Mouse (Mus musculus) adrenal gland, adult 8-10 months (tissue): ENCODE data around the gene Uqcc2. TPM values are rescaled to one million over a fixed set of nuclear protein-coding genes. Genes with fewer than 3 reads are reported as not detected.

ENCODE experiments used
- DNase-seq: peaks from one replicate; pipeline ENCODE4 v3.0.0; 2022
- total RNA-seq, 4 experiments: library from RNA; stranded (reverse); gene quantifications; 2 replicates each; pipeline ENCODE4 v1.2.4; 2022

The Uqcc2 gene
- total RNA-seq, 4 experiments from 2014 or later: 252 to 380 (median 304) TPM

DNA sequence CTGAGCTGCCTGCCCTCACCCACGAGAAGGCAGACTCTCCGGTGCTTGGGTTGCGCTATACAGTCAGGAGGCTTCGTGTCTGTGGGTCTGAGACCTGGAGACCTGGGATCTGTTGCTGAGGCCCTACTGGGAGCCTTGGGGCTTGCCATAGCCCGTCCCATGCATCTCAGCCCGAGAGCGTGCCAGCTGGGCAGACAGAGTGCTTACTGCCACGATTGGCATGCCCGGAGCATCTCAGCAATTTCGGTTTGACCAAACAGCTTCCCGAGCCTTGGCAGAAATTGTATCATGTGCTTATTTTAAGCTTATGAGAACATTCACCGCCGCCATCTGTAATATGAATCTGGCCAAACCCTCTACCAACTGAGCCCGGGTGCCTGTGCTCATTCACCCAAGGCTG lies 20.5 kb upstream of the Uqcc2 start:
- no peak for DNase-seq

DNA sequence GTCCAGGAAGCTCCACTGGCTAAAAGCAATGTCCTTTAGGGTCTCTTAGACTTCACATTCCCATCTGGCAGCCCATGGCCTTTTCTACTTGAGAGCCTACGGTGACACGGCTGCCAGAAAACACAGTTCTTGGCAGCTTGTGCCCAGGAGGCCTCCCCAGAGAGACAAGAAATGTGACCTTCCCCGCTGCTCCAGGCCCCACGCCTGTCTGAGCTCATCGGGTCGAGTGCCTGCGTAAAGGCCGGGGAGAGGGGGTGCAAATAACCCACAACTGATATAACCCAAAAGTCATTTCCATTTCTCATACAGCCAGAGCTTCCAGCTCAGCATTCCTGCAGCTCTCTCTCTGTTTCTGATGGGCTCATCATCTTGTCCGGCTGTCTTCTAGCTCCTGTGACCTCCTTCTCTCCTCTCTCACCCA lies 20.1 kb upstream of the Uqcc2 start:
- peak; percentile 80 for DNase-seq

DNA sequence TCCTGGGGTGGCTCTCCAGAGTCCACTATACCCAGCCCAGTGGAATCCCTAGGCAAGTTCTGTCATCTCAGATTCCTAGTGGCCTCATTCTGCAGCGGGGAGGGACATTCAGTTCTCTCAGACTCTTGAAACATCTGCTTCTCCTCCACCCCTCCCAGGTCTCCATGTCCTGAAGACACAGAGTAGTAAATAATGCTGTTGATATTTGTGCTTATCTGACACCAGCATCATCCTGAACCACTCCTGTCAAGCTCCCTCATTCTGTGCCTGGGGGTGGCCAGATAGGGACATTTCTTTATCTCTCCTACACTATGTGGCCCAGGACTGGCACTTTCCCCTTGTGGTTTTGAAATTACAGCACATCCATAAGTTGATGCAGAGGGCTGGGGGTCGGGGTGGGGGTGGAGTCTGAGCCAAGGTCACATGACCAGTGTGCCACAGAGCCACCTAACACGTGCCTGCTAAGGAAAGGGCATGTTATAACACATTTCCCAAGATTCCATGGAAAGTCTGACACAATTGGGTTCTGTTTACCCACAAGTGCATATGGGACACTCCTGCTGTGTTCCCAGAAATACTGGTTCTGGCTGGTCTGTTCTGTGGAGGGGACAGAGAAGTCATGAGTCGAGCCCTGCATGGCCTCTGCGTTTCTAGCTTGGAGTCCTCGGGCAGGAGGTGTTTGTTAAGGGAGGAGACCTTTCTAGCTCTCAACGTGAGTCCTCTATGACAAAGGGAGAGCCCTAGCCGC lies 19.4 kb upstream of the Uqcc2 start:
- DNase-seq: no peak

DNA sequence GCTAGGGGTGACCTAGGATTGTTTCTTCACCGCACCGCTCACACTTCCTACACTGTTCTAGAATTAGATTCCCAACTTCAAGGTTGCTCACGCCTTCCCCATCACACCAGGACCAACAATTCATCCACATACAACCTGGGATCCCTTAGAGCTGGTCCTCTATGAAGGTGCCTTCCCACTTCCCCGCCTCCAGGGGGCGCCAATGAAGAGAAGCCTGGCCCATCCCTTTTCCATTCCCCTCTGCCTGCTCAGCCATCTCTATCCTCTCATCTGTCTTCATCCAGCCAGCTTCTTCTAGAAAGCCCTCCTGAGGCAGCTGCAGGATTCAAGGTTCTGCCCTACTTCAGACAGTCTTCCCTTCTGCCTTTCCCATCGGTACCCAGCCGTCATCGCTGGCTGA lies 17.7 kb upstream of the Uqcc2 start:
- DNase-seq: no peak

DNA sequence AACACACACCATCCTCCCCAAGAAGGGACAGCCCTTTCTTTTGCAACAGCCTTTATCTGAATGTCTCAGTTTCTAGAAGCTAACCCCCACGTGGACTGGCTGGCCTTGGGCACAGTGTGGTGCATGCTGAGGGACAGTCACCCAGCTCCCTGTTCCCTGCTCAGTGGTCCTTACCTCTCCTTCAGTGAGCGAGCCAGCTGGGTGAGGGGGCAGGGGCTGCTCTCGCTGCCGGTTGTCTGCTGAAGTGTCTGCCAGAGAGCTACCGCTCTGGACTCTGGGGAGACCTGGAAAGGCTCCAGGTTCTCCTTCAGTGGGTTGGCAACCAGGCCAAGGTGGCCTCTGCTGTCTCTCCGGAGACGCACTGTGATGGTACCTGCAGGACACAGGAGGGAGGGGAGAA lies 17.2 kb upstream of the Uqcc2 start:
- DNase-seq: peak; percentile 55

DNA sequence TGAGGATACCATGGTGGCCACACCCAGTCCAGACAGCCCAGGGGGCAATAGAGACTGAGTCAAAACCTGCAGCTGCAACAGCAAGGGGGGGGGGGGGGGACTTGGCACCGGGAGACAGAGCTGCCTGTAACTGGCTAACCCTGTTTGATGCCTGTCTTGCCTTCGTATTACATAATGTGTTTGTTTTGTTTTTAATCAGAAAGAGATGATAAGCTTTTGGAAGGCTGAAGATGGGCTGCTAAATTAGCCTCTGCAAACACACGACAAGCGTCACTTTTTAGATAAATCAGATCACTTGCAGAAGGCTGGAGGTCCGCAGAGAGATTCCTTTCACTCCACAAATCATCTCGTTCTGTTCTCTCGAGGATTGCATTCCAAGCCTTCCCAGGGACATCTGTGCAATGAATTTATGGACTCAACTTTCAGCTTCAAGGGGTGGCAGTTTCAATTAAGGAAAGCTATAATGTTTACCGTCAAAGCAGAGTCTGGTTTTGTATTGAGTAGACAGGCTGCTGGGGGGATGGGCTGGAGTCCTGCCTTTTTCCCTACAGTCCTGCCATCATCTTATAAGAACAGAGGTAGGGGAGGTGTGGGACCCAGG lies 12.7 kb upstream of the Uqcc2 start:
- DNase-seq: no peak

DNA sequence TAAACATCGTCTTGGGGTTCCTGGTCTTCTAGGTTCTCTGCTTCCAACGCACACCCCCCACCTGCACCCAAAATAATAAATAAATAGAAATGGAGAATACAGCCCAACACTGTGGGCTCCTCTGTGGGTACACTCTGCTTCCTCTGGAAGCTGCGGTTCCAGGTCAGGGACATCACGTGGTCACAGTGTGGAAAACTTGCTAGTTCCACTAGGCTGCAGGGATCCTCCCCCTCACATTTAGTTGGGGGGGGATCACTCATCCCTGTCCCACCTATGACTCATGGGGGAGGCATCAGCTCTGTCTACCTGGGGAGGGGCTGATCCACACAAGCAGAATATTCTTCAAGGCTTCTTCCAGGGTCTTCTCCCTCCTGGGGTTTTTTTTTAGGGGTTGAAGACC lies 10.4 kb upstream of the Uqcc2 start:
- no peak for DNase-seq

DNA sequence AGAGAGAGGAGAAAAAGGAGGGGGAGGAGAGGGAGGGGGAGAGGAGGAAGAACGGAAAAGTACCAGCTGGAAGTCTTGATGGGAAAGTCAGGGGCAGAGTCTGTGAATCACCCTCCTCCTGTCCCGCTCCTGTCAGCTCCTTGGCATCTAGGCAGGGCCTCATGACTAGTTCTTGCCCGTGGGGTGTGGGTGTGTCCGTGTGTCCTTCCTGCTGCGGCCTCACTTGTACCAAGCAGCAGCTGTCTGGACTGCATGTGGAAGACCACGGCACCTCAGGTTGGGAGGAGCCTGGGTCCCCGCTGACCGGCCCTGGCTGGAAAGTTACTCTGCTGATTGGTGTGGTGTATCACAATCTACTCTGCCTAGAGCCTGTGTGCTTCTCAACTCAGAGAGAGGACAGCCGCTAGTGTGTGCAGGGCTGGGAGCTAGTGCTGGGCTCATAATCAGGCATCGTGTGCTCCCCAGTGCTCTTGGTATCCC lies 8.3 kb upstream of the Uqcc2 start:
- peak; percentile 77 for DNase-seq

DNA sequence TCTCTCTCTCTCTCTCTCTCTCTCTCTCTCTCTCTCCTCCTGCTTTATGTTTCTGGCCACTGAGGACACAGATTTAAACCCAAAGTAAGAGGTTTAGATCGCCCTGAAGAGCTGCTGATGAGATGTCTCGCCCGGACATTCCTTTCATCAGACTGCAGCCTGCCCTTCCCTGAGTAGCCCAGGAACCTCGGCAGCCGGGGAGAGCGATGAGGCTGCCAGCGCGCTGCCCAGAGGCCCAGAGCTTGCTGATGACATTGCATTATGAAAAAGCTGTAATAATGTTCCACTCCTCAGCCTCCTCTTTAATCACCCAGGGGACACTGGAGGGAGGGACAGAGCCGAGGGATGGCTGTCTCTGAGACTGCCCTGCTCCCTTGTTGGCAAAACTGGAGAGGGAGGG lies 6.5 kb upstream of the Uqcc2 start:
- no peak for DNase-seq

DNA sequence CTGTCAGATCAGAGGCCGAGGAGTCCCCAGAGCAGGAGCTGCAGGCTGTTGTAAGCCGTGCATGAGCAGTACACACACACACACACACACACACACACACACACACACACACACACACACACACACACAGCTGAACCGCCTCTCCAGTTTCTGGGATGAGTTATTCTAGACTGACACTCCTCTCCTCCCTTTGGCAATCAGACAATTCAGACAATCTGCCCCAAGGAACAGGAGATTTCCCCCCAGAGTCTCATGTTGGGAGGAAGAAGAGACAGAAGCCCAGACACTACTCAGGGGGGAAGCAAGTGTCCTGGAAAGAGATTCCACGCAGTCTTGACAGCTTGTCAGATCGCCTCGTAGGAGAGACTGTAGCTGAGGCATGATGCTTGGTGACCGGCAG lies 5.6 kb upstream of the Uqcc2 start:
- DNase-seq: no peak

DNA sequence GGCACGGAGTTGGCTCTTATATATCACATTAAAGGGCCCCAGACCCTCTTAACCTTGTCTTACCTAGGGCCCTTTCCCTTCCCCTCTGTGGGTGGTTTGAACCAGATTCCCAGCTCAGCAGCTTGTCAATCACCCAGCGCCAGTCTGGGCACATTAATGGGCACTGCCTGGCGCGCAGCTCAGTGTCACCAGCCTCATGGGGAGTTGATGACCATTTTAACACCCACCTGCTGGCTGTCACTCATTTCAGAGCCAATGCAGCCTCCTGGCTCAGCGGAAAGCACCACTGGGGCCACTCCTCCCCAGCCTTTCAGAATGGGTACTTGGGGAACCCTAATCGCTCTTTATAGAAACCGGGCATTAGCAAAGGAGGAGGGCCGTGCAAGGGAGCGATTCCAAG lies 4.7 kb upstream of the Uqcc2 start:
- no peak for DNase-seq

DNA sequence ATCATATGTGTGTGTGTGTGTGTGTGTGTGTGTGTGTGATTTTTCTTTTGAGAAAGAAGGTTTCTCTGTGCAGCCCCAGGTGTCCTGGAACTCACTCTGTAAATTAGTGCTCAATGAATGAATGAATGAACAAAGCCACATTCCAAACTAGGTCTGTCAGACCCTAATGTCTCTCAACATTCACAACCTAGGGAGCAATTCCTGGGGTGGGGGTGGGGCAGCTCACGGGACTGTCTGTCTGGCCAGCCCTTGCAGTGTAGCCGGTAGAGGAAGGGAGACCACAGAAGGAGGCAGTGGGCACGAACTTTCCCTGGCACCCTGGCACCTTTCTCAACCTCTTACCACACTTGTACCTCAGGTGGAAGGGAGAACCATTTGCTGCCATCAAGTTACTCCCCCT lies 999 bp upstream of the Uqcc2 start:
- no peak for DNase-seq

DNA sequence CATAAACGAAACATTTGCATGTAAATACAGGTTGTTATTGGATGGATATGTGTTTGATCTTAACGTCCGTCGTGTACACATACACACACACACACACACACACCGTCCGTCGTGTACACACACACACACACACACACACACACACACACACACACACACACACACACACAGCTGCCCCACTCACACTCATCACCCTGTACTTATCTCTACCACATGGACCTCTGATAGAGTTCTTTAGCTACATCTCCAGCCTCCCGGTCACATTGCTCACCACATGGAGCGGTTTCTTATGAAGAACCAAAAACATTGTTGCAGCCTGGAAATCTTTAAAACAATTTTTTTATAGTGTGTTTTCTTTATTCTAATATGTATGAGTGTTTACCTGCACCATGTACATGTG lies 471 bp upstream of the Uqcc2 start:
- DNase-seq: no peak

DNA sequence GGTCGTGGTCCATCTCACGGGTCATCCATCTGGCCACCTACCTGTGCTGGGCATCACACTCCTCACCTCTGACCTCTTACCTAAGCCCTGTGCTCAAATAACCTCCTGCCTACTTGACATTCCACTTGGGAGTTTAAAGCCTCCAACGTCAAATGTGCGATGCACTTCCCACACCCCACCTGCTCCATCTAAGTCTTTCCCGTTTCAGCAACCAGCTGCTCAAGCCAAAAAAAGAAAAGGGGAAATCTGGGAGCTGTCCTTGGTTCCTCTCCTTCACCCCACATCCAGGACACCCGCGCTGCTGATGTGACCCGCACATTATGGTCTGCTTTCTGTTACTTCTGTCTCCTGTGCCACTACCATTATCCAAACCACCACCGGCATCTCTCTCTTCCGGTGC lies 1.5 kb downstream of the Uqcc2 start:
- DNase-seq: no peak

DNA sequence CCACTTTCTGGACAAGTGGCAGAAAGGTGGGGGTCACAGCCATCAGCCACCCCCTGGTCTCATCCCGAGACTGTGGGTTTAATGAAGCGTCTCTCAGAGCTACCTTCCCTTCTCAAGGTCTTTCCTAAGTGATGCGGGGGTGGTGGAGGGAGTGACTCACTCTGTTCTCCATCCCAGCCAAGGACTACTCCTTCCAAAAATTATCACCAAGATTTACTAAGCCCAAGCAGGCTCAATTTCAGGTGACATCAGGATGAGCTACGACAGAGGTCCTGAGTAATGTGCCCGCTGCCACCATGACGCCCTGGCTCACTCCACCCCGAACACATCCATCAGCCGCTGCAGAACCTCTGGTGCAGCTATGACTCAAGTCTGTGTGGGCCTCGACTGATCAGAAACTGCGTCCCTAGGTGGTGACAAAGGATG lies 2.5 kb downstream of the Uqcc2 start:
- DNase-seq: peak; percentile 80

DNA sequence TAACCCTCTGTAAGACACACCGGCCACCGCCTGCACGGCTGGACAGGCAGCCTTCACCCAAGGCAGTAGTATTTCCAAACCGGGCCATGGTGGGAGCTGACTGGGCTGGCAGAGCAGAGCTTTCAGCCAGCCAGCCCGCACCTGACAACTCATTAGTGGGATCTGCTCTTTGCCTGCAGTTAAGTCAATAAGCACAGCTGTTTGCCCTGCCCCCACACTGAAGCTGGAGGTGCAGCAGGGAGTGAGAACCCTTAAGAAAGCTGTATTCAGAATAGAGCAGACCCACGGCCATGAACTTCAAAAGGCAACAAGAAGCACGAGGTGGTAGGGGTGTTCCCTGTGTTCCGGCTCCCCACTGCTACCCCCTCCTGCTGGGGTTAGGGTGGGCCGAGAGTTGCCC lies 3.5 kb downstream of the Uqcc2 start:
- DNase-seq: no peak

DNA sequence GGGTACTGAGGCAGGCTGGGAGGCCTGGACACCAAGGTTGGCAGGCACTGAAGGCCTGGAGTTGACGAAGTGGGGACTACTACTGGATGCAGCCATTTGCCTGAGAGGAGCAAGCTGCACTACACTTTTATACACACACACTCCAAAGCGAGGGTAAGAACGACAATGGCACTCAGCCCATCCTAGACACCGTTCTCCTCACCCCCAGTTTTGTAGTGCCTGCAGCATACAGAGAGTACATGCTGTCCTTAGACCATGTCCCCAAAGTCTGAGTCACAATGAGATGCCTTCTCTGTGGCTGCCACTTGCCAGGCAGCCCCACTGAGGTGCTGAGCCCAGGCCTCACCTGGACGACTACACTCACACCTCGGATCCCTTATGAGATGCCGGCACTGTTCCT lies 3.9 kb downstream of the Uqcc2 start:
- DNase-seq: no peak

DNA sequence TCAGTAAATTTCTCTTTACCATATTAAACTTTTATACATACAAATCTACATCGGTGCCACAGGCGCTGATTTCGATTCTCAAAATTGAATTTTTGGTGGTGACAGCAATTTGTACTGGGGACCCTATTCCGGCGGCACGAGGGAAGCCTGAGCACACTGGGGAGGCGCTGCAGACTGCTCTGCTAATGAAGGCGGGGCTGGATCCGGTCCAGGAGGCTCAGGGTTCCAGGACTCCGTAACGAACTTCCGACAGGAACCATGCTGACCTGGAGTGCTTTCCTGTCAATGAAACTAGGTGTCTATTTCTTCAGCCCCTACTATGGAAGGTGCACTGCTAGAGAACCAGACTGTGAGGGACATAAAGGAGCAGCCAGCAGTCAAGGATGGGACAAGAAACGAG lies 4.4 kb downstream of the Uqcc2 start:
- DNase-seq: no peak

DNA sequence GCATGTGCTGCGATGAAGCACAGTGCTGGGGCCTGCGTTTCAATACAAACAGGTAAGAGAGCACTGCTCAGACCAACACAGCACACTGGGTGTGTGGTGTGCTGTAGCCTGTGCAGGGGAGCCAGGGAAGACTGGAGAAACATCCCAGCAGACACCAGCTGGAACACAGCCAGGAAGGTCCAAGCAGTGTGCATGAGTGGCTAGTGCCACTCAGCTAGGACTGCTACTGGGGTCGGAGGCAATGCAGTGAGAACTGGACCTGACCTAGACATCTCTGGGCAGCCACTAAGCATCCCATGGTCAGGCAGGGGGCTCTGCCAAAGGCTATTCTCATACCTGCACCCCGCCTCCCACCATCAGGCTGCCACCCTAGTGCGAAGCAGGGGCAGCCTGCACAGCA lies 5.5 kb downstream of the Uqcc2 start:
- no peak for DNase-seq

DNA sequence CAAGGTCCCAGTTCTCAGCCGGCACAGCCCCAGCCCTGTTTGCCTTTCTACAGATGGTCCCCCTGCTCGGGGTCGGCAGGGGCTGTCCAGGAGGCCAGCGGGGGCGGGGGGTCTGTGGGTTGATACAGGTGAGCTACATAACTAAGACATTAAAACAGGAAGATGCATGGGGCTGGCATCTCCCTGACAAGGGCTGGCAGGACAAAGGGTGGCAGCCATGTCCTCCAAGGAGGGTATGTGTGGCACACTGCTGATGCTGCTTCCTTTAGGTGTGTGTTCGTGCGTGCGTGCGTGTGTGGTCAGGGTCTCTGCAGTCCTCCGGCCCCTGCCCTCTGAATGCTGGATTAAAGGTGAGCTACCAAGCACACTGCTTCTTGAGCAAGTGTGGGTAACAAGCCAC lies 6.7 kb downstream of the Uqcc2 start:
- DNase-seq: no peak

DNA sequence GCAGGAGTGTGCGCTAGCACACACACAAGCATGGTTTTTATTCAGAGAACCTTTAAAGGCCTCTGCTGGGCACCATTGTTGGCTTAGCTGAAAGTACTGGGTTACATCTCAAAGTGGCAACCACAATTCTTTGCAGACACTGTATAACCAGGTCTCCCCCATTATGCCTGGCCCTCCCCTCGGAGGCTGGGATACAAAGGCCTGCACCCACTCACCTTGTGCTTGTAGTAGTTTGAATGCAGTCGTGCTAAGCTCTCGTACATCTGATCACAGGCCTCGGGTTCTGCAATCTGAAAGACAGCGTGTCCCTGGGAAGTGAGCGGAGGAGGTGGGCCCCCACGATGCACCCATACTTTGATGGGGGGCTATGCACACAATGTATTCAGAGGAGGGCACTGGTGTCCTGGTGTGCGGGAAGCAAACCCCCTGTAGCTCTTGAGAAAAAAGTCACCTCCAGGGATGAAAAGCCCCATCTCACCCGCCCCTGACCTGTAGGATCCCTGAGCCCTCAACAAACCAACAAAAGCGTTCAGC lies 8.0 kb downstream of the Uqcc2 start:
- no peak for DNase-seq

DNA sequence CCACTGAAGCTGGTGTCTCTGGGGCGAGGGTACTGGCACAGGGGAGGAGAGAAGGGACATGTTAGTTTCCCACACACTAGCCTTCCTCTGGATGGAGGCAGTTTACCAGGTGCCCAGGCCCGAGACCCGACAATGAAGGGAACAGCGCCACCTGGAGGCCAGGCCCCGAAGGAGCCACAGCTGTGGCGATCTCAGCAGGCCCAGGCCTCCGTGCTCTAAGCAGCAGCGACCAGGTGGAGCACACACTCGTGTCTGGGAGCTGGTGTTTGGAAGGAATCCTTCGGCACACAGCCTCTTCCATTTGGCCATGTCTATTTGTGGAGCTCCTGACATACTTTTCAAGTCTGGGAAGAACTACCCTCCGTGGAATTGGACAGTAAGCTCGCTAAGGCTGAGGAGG lies 8.5 kb downstream of the Uqcc2 start:
- no peak for DNase-seq

DNA sequence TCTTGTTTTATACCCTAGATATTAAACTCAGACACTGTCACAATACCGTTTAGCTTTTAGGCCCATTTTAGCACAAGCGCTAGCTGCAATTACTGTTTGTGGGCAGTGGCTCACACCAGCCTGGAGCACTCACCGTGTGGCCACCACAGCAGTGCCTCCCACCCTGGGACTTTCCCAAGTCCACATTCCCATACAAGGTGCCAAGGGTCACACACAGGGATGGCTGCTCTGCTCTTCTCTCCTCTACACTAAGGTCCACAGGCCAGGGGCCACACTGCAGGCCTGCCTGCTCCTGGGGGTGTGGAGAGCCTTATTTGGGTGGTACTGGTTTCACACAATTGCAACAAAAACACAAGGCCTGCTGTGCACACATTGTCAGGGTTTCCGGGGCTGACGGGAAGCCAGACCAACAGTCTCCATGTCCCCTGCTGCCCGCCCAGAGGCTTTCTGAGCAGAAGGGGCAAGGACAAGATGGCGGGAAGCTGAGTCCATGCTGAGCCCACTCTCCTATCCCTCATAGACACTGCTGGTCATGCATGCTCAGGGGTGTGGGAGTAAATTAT lies 9.8 kb downstream of the Uqcc2 start:
- DNase-seq: no peak

DNA sequence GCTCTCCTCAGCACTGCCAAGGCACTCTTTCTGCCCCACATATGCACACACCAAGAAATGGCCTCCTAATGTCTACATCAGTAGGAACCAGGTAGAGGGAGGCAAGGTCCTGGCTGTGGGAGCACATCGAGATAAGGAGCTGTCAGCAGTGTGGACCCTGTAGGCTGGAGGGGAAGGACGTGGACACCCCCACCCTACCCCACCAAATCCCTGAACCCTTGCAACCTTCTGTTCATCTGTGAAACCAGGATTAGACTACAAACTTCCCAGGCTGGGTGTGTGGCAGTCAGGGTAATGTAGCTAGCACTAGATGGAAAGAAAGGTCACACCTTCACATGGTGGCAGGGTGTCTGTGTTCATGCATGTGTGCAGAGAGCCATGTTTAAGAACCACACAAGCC lies 10.6 kb downstream of the Uqcc2 start:
- no peak for DNase-seq
